Mouse (Mus musculus) forebrain, embryonic 10.5 days (tissue): ENCODE measurements around the gene Ankrd22. TPM values are rescaled to one million over a fixed set of nuclear protein-coding genes. Genes with fewer than 3 reads are reported as not detected.

Experiments
- DNase-seq: peaks from one replicate; pipeline ENCODE4 v3.0.0-alpha.2; 2017; ENCODE audit warnings: low spot score; ENCODE audit errors: extremely low spot score
- H3K27ac ChIP-seq: fragments of 300-500 bp; sonication (generic); 2 replicates; pipeline ENCODE4 v1.5.1; 2016; ENCODE audit warnings: mild to moderate bottlenecking
- H3K27me3 ChIP-seq: fragments of 300-500 bp; sonication (generic); 2 replicates; pipeline ENCODE4 v1.6.1; 2016; ENCODE audit warnings: mild to moderate bottlenecking; ENCODE audit not compliant: poor library complexity, severe bottlenecking
- H3K36me3 ChIP-seq: fragments of 300-500 bp; sonication (generic); replicated peaks from 2 replicates; pipeline ENCODE4 v1.6.1; 2016; ENCODE audit warnings: mild to moderate bottlenecking, moderate library complexity
- H3K4me1 ChIP-seq: fragments of 300-500 bp; sonication (generic); 2 replicates; pipeline ENCODE4 v1.6.1; 2016
- H3K4me3 ChIP-seq: fragments of 300-500 bp; sonication (generic); 2 replicates; pipeline ENCODE4 v1.5.1; 2016; ENCODE audit warnings: mild to moderate bottlenecking, moderate library complexity
- H3K9me3 ChIP-seq: fragments of 300-500 bp; sonication (generic); 2 replicates; pipeline ENCODE4 v1.6.1; 2016; ENCODE audit warnings: mild to moderate bottlenecking, moderate library complexity
- WGBS: fragments of 180-500 bp; shearing (Covaris S2); methylation state at CpG from one replicate; pipeline ENCODE4 v1.1.7; 2016; 5-methylcytosine and 5-hydroxymethylcytosine counted together
- polyA plus RNA-seq: library from polyadenylated mRNA; unstranded; fragments of >200 nt; fragmentation: Nextera tagmentation; extraction: Ambion mirVana; gene quantifications from 2 replicates; pipeline ENCODE4 v1.2.1, GENCODE M21; 2016

Gene Ankrd22
- polyA plus RNA-seq, 1 experiment from 2014 or later, result 0.14 TPM

GRCm38 (mm10) chr19:34195031-34195430 lies 29.2 kb upstream of the Ankrd22 start:
- WGBS, result 67% methylated on average over 2 of the region's 2 CpGs
- Histone ChIP-seq H3K36me3 (no peaks in the 10 kb centered on the region), H3K27me3 (peaks cover 29% of the 10 kb centered on the region), H3K27ac (no peak overlapping the region), H3K4me1 (peaks cover 23% of the 10 kb centered on the region), H3K9me3 (no peaks in the 10 kb centered on the region), H3K4me3 (no peak overlapping the region)
- no peak for DNase-seq

- no peaks in the 10 kb centered on the region for H3K9me3 ChIP-seq
- peaks cover 23% of the 10 kb centered on the region for H3K4me1 ChIP-seq
- DNase-seq, result no peak
- no peaks in the 10 kb centered on the region for H3K36me3 ChIP-seq
- no peak overlapping the region for H3K27ac ChIP-seq
- peaks cover 37% of the 10 kb centered on the region for H3K27me3 ChIP-seq
- no peak overlapping the region for H3K4me3 ChIP-seq
- WGBS, result 79% methylated on average over 6 of the region's 6 CpGs
These were observed 28.4 kb upstream of the Ankrd22 start for GRCm38 (mm10) chr19:34194132-34194745.

GRCm38 (mm10) chr19:34193683-34194082 lies 27.8 kb upstream of the Ankrd22 start:
- H3K27me3 ChIP-seq, result peaks cover 40% of the 10 kb centered on the region
- H3K27ac ChIP-seq, result no peak overlapping the region
- no peaks in the 10 kb centered on the region for H3K9me3 ChIP-seq
- no peak overlapping the region for H3K4me3 ChIP-seq
- H3K4me1 ChIP-seq, result peaks cover 23% of the 10 kb centered on the region
- DNase-seq, result no peak
- H3K36me3 ChIP-seq, result no peaks in the 10 kb centered on the region
- 52% methylated on average over 9 of the region's 9 CpGs for WGBS

GRCm38 (mm10) chr19:34193149-34193548 lies 27.3 kb upstream of the Ankrd22 start:
- Histone ChIP-seq H3K36me3 (no peaks in the 10 kb centered on the region), H3K9me3 (no peaks in the 10 kb centered on the region), H3K4me3 (peak overlapping the region; percentile 74), H3K27ac (no peak overlapping the region), H3K27me3 (peaks cover 40% of the 10 kb centered on the region), H3K4me1 (peaks cover 23% of the 10 kb centered on the region)
- 13% methylated on average over 9 of the region's 9 CpGs for WGBS
- no peak for DNase-seq

GRCm38 (mm10) chr19:34192008-34192963 lies 26.4 kb upstream of the Ankrd22 start, which contains the start of gene Stambpl1:
Gene Stambpl1 (plus strand): TSS chr19:34192229.
- Histone ChIP-seq H3K4me1 (peaks cover 23% of the 10 kb centered on the region), H3K27me3 (peaks cover 40% of the 10 kb centered on the region), H3K9me3 (no peaks in the 10 kb centered on the region), H3K36me3 (no peaks in the 10 kb centered on the region), H3K27ac (peak within 1 kb of the TSS; percentile 81), H3K4me3 (peak within 1 kb of the TSS; percentile 74)
- peak; percentile 56 for DNase-seq
- under 1% methylated on average over 62 of the region's 62 CpGs for WGBS

- H3K4me1 ChIP-seq, result peaks cover 23% of the 10 kb centered on the region
- H3K27me3 ChIP-seq, result peaks cover 40% of the 10 kb centered on the region
- H3K36me3 ChIP-seq, result no peaks in the 10 kb centered on the region
- 22% methylated on average over 10 of the region's 10 CpGs for WGBS
- DNase-seq, result no peak
- no peaks in the 10 kb centered on the region for H3K9me3 ChIP-seq
- H3K27ac ChIP-seq, result no peak overlapping the region
- H3K4me3 ChIP-seq, result peak overlapping the region; percentile 74
These were observed 25.8 kb upstream of the Ankrd22 start for GRCm38 (mm10) chr19:34191645-34192007.

GRCm38 (mm10) chr19:34186845-34187244 lies 21.0 kb upstream of the Ankrd22 start:
- no peaks in the 10 kb centered on the region for H3K9me3 ChIP-seq
- peaks cover 27% of the 10 kb centered on the region for H3K27me3 ChIP-seq
- WGBS, result 87% methylated on average over 4 of the region's 4 CpGs
- no peak for DNase-seq
- no peaks in the 10 kb centered on the region for H3K36me3 ChIP-seq
- H3K4me3 ChIP-seq, result no peak overlapping the region
- peaks cover 5% of the 10 kb centered on the region for H3K4me1 ChIP-seq
- no peak overlapping the region for H3K27ac ChIP-seq

GRCm38 (mm10) chr19:34182490-34182889 lies 16.6 kb upstream of the Ankrd22 start:
- Histone ChIP-seq H3K4me3 (no peak overlapping the region), H3K9me3 (no peaks in the 10 kb centered on the region), H3K4me1 (no peaks in the 10 kb centered on the region), H3K27me3 (no peaks in the 10 kb centered on the region), H3K36me3 (no peaks in the 10 kb centered on the region), H3K27ac (no peak overlapping the region)
- DNase-seq, result no peak
- 68% methylated on average over 5 of the region's 5 CpGs for WGBS

- no peak overlapping the region for H3K27ac ChIP-seq
- H3K4me3 ChIP-seq, result no peak overlapping the region
- 87% methylated on average over 3 of the region's 3 CpGs for WGBS
- no peak for DNase-seq
- H3K4me1 ChIP-seq, result no peaks in the 10 kb centered on the region
- no peaks in the 10 kb centered on the region for H3K36me3 ChIP-seq
- H3K9me3 ChIP-seq, result no peaks in the 10 kb centered on the region
- H3K27me3 ChIP-seq, result no peaks in the 10 kb centered on the region
These were observed 15.4 kb upstream of the Ankrd22 start for GRCm38 (mm10) chr19:34181234-34181633.

- no peak for DNase-seq
- Histone ChIP-seq H3K36me3 (no peaks in the 10 kb centered on the region), H3K9me3 (no peaks in the 10 kb centered on the region), H3K4me3 (no peak overlapping the region), H3K27ac (no peak overlapping the region), H3K27me3 (no peaks in the 10 kb centered on the region), H3K4me1 (no peaks in the 10 kb centered on the region)
- 90% methylated on average over 2 of the region's 2 CpGs for WGBS
These were observed 14.5 kb upstream of the Ankrd22 start for GRCm38 (mm10) chr19:34180316-34180715.

GRCm38 (mm10) chr19:34179136-34179535 lies 13.3 kb upstream of the Ankrd22 start:
- DNase-seq, result no peak
- 91% methylated on average over 4 of the region's 4 CpGs for WGBS
- no peaks in the 10 kb centered on the region for H3K36me3 ChIP-seq
- H3K27me3 ChIP-seq, result no peaks in the 10 kb centered on the region
- no peak overlapping the region for H3K4me3 ChIP-seq
- H3K9me3 ChIP-seq, result no peaks in the 10 kb centered on the region
- H3K27ac ChIP-seq, result no peak overlapping the region
- H3K4me1 ChIP-seq, result no peaks in the 10 kb centered on the region

- Histone ChIP-seq H3K27me3 (no peaks in the 10 kb centered on the region), H3K36me3 (no peaks in the 10 kb centered on the region), H3K9me3 (no peaks in the 10 kb centered on the region), H3K4me3 (no peak overlapping the region), H3K4me1 (no peaks in the 10 kb centered on the region), H3K27ac (no peak overlapping the region)
- 79% methylated on average over 3 of the region's 3 CpGs for WGBS
- no peak for DNase-seq
These were observed 8.2 kb upstream of the Ankrd22 start for GRCm38 (mm10) chr19:34174004-34174403.

GRCm38 (mm10) chr19:34171167-34171566 lies 5.3 kb upstream of the Ankrd22 start:
- no peaks in the 10 kb centered on the region for H3K36me3 ChIP-seq
- H3K27me3 ChIP-seq, result no peaks in the 10 kb centered on the region
- 77% methylated on average over 3 of the region's 3 CpGs for WGBS
- H3K4me3 ChIP-seq, result no peak overlapping the region
- H3K27ac ChIP-seq, result no peak overlapping the region
- no peak for DNase-seq
- no peaks in the 10 kb centered on the region for H3K9me3 ChIP-seq
- 0 out of 2 replicates have a peak, but pooled peaks cover 4% of the 10 kb centered on the region for H3K4me1 ChIP-seq
